Mouse (Mus musculus): ENCODE results near the gene Olfr1254.

Gene Olfr1254

DNA sequence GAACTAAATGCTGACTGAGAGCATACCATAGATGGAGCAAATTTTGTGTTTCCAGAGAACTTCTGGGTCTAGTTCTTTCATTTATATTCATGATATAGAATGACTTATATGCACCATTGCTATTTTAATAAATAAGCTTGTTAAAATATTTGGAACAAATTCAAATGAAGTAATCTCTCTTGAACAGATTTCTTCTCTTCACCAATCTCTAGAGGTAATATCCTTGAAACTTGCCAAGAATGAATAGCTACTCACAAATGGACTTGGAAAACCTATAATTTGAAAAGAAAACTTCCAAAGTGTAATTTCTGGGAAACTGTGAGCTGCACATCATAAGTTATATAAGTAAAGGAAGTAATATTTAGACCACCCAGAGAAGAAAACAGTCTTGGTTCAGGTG is at the start of gene Olfr1254:
Gene Olfr1254, minus strand, starts transcription at position 101 of the 400 bp plus-strand sequence.
- DNase-seq (ENCODE audit: low spot score in 2 of 2): no peak

DNA sequence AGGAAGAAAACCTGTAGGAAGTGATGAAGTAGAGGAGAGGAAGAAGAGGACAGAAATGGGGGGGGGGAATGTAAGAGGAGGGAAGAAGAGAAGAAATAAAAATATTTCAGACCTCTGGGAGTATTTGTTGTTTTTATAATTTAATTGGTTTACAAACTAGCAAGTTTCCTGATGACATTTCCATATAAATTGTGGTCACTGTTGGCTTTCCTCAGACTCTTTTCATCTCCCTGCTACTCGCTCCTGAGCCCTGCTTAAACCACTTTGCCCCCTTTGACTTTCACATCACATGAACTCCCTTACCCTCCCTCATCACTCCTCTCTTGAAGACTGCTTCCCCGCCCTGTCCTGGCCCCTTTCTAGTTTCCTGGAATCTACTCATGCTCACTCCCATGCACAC is 48.0 kb upstream of the Olfr1254 start, which contains the start of gene Olfr1256:
Gene Olfr1256, minus strand, starts transcription at position 101 of the 400 bp plus-strand sequence.
- no peak for DNase-seq (ENCODE audit: low spot score in 2 of 2)

DNA sequence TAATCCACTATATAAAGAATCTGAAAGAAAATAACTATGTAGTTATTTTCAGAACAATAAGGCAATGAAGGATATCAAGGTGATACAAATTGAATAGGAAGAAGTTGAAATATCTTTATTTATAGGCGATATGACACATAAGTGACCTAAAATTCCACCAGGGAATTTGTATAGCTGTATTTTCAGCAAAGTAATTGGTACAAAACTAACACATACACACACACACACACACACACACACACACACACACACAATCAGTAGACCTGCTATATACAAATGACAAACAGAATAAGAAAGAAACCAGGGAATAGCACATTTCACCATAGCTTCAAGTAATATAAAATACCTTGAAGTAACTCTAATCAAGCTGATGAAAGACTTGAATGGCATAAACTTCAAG is 26.8 kb upstream of the Olfr1254 start:
- no peak for DNase-seq (ENCODE audit: low spot score in 2 of 2)

DNA sequence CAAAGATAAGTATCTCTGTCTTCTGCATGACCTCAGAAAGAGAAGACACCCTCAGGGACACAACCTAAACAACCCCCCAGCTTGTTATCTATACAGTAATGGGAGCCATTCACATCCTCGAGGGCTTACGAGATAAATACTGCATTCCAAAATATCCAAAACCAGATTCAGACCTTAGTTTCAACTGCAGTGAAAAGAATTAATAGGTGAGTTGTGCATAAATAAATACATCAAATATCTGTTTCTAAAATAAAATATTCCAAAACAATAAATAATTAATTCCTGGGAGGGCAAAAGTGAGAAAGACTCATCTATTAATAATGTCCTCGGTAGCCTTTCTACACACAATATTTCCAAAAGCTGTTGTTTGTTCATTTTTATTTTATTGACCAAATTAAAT is 18.3 kb upstream of the Olfr1254 start, which contains the start of gene Olfr1255:
Gene Olfr1255, plus strand, starts transcription at position 301 of the 400 bp plus-strand sequence.
- DNase-seq (ENCODE audit: low spot score in 2 of 2): no peak

DNA sequence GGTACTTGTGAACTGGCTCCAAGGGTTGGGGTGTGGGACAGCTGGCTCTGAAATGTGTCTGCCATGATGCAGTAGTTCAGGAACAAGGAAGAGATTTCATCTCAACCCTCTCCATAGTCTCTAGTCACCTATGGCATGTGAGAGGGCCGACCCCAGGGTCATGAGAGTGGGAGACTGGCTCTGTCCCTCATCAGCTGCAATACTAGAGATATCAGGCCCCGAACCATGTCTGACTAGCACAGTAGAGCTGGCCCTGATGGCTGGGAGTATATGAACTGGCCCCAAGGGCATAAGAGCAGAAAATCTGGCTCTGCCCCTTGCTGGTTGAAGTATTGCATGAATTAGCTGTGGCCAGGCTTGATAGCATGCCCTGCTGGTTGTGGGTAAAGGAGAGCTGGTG is 17.3 kb upstream of the Olfr1254 start:
- DNase-seq (ENCODE audit: low spot score in 2 of 2): no peak

DNA sequence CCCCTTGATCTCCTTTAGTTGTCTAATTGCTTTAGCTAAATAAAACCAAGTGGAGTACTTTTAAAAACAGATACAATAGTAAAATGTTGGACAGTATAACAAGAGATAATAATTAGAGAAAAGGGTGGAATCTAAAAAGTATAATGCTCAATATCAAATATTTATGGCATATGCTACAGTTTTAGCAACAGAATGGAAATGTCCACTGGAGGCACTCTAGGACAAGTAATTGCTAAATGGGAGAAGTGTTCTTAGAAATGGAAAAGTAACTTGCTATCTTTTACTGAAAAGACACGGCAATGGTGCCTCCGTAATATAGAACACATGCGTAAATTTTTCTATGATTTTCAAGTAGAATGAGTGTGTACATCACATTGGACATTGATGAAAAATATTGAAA is 6.2 kb upstream of the Olfr1254 start:
- DNase-seq (ENCODE audit: low spot score in 2 of 2): no peak

DNA sequence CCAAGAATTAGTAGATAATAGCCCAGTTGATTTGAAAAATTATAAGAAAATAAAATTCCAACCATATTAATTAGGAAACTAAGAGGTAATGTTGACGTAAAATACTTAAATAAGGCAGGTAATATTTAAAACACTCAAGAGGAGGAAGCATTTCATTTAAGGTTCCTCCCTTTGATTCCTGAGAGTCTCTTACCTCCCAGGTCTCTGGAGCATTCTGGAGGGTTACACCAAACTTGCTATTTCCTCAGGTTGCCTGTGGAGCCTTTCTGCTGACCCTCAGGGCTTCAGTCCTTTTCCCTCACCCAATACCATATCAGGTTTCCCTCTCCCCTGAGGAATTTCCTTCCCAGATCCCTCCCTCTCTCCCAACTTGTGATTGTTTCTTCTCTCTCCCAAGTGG is 36.4 kb downstream of the Olfr1254 start, which contains the start of gene Olfr1253:
Gene Olfr1253, minus strand, starts transcription at position 101 of the 400 bp plus-strand sequence.
- no peak for DNase-seq (ENCODE audit: low spot score in 2 of 2)
